Mouse (Mus musculus): ENCODE measurements at regions not wholly inside any gene's neighbourhood (a gene's known extent, or its start where the extent isn't known, plus 50 kb on each side); places are given as distances from the start of the nearest gene placed in this dataset.

DNA sequence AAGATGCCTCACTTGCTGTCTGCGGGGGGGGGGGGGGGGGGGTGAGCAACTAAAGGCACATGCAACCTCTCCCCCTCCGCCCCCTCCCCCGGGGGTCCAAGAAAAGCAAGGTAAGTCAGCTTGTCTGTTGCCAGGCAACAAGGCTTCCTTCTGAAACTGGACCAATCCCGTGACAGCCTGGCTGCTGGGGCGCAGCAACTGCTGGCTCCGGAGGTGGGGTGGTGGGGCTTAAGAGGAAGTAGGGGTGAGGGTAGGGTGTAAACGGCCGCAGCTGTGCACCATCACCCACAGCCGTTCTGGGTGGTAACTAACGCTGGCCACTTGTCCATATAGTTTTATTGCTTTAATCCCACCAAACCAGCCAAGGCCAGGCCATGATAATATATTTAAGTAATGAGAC is 92.2 kb upstream of the Rbm19 start:
- DNase-seq (ENCODE audit: low read depth, low spot score) = peak; percentile 67

DNA sequence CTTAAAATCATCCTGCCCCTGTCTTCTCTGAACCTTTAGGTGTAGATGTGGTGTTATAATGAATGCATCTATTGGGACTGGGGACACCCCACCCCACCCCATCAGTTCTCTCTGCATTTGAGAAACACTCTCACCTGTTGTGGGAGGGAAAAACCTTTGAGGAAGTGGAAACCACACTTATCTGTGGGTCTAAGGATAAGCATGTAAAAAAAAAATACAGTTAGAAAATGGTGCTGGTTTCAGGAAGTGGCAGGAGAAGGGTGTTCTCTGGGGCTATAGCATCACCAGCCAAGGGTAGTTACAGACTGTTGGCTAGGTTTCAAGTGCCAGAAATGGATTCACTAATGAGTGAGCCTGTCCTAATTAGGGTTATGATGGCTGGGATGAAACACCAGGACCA is 91.1 kb upstream of the Rbm19 start:
- DNase-seq (ENCODE audit: low read depth, low spot score) = no peak

DNA sequence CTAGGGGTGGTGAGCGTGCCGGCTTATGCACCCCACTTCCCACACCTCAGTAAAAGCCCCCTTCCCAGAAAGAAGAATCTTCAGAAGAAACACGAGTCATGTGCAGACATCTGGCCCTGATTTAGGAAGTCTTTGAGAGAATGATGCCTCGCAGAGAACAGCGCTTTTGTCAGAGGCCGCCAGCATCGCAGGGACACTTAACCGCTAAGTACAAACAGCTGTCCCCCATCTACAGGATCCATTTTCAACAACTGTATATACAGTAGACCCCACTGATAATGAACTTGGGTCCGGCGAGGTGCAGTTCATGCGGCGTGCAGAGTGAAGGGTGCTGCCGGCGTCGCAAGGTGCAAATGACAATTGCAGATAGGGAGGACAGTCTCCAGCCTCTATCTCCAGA is 85.4 kb upstream of the Rbm19 start:
- no peak for DNase-seq (ENCODE audit: low read depth, low spot score)

DNA sequence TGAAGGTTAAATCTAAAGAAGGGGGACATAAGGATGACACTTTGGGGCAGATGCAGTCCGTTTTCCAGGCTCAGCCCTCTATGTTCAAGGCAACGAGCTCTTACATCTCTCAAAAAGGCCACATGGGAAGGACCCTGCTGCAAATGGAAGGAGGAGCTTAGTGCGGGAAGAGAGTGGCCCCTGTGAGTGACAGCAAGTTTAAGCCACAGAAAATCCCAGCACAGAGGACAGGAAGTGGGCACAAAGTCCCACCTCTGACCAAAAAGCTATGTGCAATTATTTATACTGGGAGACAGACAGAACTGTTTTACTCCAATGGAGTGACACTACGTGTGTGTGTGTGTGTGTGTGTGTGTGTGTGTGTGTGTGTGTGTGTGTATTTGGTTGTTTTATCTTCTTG is 84.7 kb upstream of the Rbm19 start:
- DNase-seq (ENCODE audit: low read depth, low spot score) = no peak

DNA sequence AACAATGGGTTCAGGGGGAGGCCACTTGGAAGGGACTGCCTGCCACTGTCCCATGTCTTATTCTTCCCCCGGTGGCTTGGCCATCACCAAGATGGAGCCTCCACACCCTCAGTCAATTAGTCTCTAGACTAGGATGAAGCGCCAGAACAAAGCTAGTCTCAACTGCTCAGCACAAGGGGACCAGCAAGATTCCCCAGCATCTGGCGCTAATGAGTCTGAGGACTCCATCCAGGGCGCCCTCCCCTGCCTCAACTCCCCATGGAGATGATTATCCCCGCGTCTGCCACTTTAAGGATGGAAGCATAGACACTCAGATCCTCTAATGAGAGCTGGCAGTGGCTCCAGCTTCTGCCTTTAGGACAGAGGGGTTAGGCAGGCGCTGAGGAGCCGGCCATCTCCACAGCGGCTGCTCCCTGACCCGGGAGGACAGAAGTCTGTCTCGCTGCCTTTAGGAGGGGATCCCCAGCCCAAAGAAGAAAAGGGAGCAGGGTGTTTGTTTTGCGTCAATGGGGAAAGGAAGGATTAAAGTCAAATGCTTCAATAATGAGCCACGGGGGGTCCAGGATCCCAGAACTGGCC is 81.7 kb upstream of the Rbm19 start:
- DNase-seq (ENCODE audit: low read depth, low spot score) = no peak

DNA sequence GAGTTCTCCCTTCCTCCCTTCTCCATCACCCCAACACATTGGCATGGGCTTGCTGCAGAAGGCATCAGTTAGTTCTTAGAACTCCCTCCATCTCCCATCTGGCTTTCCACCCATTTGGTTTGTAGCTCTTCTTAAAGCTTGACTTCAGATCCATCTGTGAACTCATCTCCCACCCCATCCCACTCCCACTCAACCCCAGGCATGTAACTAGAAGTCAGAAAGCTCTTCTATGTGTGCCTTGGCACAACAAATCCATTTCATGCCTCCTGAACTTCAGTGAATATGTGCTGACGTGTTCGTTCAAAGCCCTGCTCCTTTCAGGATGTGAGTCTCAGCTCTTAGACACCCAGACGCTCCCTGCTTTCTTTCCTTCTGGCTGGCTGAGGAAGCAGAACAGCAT is 81.0 kb upstream of the Rbm19 start:
- DNase-seq (ENCODE audit: low read depth, low spot score) = no peak

DNA sequence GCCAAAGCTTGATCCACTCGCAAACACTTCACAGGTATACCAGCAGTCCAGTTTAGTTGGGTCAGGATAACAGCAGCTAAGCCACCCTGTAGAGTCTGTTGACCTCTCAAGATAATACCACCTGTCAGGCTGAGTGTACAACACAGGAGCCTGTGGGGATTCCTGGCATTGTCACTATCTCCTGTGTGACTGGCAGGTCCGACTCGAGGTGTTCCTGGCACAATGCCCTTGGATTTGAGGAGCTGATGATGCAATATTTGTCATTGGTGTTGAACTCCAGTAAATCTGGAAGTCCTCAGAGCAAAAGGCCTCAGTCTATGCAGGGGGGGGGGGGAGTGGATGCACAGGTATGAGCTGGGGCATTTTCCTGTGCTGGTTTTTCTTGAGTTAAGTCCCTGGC is 78.5 kb upstream of the Rbm19 start:
- no peak for DNase-seq (ENCODE audit: low read depth, low spot score)

DNA sequence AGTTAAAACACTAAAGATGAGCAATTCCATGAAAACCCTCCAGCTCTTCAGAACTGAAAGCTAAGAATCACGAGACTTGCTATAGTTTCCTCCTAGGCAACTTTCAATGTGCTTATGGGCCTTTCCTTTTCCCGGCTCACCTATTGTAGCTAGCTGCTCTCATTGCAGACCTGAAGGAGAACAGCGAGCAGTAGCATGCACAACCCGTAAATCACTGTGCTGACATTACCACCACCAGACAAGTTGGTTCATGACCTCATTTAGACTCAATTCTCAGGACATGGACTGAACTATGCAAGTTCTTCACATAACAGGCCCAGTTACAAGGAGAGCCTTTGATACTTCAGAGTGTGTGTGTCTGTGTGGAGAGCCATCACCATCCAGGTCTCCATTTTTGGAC is 72.5 kb upstream of the Rbm19 start:
- DNase-seq (ENCODE audit: low read depth, low spot score) = no peak

DNA sequence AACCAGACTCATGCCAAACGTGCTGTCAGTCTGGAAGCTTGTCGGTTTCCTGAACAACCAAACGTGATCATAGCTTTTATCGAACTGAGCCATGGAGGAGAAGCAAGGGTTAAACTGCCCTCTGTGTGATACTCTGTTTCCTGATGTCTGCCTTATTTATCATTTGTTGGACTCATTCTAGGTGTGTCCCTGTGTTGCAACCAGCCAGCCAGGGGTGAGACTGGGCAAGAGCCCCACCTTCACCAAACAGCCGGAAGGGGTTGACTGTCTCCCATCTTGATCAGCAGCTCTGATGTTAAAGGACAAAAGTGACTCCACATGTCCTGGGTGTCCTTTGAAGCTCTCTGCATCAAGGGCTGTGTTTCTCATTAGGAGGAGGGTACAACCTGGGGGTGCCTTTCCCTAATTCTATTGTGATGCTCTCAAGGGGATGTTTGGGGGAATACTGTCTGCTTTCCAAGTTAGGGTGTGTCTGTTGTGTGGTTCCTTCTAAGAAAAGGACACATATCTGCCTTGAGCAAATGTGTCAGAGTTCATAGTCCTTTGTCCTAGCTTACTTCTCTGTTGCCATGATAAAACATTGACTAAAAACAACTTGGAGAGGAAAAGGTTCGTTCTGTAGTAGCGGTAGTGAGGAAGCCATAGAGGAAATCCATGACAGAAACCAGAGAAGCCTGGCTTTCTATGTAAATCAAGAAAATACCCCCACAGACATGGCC is 67.0 kb upstream of the Rbm19 start:
- no peak for DNase-seq (ENCODE audit: low read depth, low spot score)

DNA sequence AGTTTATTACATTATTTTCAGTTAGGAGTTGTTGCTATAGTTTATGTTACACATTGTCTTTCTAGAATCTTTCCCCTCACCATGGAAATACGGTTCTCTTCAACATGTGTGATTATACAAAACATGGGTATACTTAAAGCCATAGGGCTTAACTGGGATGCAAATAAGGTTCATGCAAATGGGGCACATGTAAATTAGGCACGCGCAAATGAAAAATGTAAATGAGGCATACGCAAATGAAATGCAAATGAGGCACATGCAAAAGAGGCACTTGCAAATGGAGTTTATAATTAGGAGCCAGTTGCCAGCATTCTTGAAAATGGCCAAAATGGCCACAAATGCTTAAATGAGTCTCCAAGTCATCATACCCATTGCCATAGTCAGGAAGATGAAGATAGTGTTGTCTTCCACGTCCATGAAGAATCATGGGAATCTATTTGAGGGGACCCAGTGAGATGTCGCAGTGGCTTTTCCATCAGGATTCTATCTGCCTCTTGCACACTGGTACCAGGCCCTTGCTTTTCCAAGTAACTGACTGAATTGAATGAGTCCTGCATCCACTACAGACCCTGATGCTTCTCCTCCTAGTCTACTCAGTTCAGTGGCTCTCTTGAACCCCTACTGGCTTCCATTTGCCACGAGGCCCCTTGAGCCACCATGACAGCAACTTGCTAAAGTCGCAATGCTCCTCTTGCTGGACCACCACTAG is 65.4 kb upstream of the Rbm19 start:
- DNase-seq (ENCODE audit: low read depth, low spot score) = no peak

DNA sequence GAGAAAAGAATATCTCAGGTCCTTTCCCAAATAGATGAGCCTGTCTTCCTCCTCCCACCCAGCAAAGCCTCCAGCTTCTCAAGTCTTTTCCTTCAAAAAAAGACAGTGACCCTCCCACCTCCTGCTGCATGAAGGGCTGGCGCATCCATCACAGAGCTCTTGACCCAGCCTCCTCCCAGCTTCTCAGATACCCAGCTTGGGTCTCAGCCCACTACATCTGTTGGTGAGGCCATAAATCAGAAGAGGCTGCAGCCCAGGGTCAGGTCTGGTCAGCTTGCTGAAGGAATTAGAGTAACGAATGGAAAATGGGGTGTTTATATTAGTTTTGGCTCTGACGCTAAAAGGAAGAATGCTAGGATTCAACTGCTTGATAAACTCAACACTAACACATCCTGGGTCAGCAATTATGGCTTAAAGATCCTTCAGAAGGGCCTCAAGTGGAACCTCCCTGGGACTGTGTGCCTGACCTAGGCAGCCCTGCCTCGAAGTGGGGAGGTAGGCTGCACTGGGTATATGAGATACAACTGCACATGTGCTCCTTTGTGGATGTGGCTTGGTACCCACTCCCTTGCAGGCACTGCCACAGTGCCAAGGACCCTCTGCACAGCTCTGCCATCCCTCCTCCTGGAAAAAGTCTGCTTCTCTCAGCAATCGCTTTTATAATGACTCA is 61.6 kb upstream of the Rbm19 start:
- DNase-seq (ENCODE audit: low read depth, low spot score) = no peak

Data from R1 (cell line).